Mouse (Mus musculus) CH12.LX (cell line): ENCODE measurements around the gene Magi2. TPM values are rescaled to one million over a fixed set of nuclear protein-coding genes. Genes with fewer than 3 reads are reported as not detected.

ENCODE experiments used
- DNase-seq: peaks from one replicate; pipeline ENCODE4 v3.0.0-alpha.2; 2013; ENCODE audit errors: extremely low read depth
- H3K27ac ChIP-seq: 2 replicates; pipeline ENCODE4 v1.5.1; 2012; ENCODE audit warnings: low read depth, mild to moderate bottlenecking, control low read depth, moderate library complexity; ENCODE audit not compliant: insufficient read depth
- H3K27me3 ChIP-seq: replicated peaks from 2 replicates; pipeline ENCODE3; 2012; ENCODE audit warnings: inconsistent platforms
- H3K36me3 ChIP-seq, 2 experiments: replicated peaks in 1 of 2; 2 replicates each; pipeline versions ENCODE3 to v1.6.1; 2012; ENCODE audit warnings: inconsistent platforms in 1 of 2, low read length in 1 of 2, mild to moderate bottlenecking in 1 of 2, mixed read lengths in 1 of 2, moderate library complexity in 1 of 2; ENCODE audit not compliant: control insufficient read depth in 1 of 2, insufficient read depth in 1 of 2
- H3K4me1 ChIP-seq, 2 experiments: 2 replicates each; pipeline ENCODE4 v1.6.1; 2012; ENCODE audit warnings: inconsistent platforms in 1 of 2, moderate library complexity in 1 of 2; ENCODE audit not compliant: insufficient read depth in 2 of 2, control insufficient read depth in 1 of 2
- H3K4me2 ChIP-seq: 2 replicates; pipeline ENCODE4 v1.6.1; 2012; ENCODE audit warnings: low read depth, mild to moderate bottlenecking, control low read depth; ENCODE audit not compliant: poor library complexity, insufficient read depth, severe bottlenecking
- H3K4me3 ChIP-seq, 3 experiments: fragments of 150-350 bp in 1 of 3; sonication (generic) in 1 of 3; replicated peaks in 1 of 3; 2 replicates each; pipeline versions ENCODE3 to v1.5.1; 2011 to 2012; ENCODE audit warnings: low read depth in 2 of 3, low read length in 2 of 3, mild to moderate bottlenecking in 2 of 3, moderate library complexity in 2 of 3, control low read depth in 1 of 3, improper control_type of control experiment in 1 of 3, inconsistent platforms in 1 of 3, mixed read lengths in 1 of 3; ENCODE audit not compliant: poor library complexity in 1 of 3
- H3K79me2 ChIP-seq: replicated peaks from 2 replicates; pipeline ENCODE4 v1.6.1; 2012; ENCODE audit warnings: mild to moderate bottlenecking, moderate library complexity; ENCODE audit not compliant: control insufficient read depth, poor library complexity, insufficient read depth, severe bottlenecking; ENCODE audit errors: extremely low read depth
- H3K9ac ChIP-seq: 2 replicates; pipeline ENCODE4 v1.6.1; 2012; ENCODE audit warnings: low read depth, mild to moderate bottlenecking, control low read depth, moderate library complexity; ENCODE audit not compliant: insufficient read depth
- H3K9me3 ChIP-seq: replicated peaks from 2 replicates; pipeline ENCODE3; 2012; ENCODE audit warnings: low read length, inconsistent platforms, mixed read lengths
- CHD1 ChIP-seq: IDR thresholded peaks from 2 replicates; pipeline ENCODE4 v1.6.1; 2012; ENCODE audit warnings: low read depth, low read length, improper control_type of control experiment, inconsistent platforms
- CHD2 ChIP-seq: IDR thresholded peaks from 2 replicates; pipeline ENCODE4 v1.6.1; 2011; ENCODE audit warnings: low read length, improper control_type of control experiment
- CTCF ChIP-seq, 2 experiments: IDR thresholded peaks in 1 of 2; conservative IDR thresholded peaks in 1 of 2; 2 replicates each; pipeline ENCODE4 v1.5.1; 2011 to 2012; ENCODE audit warnings: low read depth in 2 of 2, low read length in 2 of 2, improper control_type of control experiment in 1 of 2, inconsistent platforms in 1 of 2, mild to moderate bottlenecking in 1 of 2, moderate library complexity in 1 of 2
- E2F4 ChIP-seq: IDR thresholded peaks from 2 replicates; pipeline ENCODE4 v1.6.1; 2011; ENCODE audit warnings: low read depth, low read length, improper control_type of control experiment; ENCODE audit not compliant: insufficient replicate concordance
- ELF1 ChIP-seq: IDR thresholded peaks from 2 replicates; pipeline ENCODE4 v1.6.1; 2014; ENCODE audit warnings: low read depth, mild to moderate bottlenecking, inconsistent platforms, low read length, improper control_type of control experiment
- EP300 ChIP-seq: IDR thresholded peaks from 2 replicates; pipeline ENCODE4 v1.6.1; 2011; ENCODE audit warnings: low read length, improper control_type of control experiment
- ETS1 ChIP-seq: conservative IDR thresholded peaks from 2 replicates; pipeline ENCODE4 v1.6.1; 2012; ENCODE audit warnings: low read depth, mild to moderate bottlenecking, inconsistent platforms, low read length, improper control_type of control experiment, moderate library complexity
- GABPA ChIP-seq: IDR thresholded peaks from 2 replicates; pipeline ENCODE4 v1.6.1; 2012; ENCODE audit warnings: low read depth, low read length, improper control_type of control experiment, inconsistent platforms; ENCODE audit not compliant: insufficient replicate concordance
- IRF4 ChIP-seq: IDR thresholded peaks from 2 replicates; pipeline ENCODE4 v1.6.1; 2014; ENCODE audit warnings: low read depth, mild to moderate bottlenecking, inconsistent platforms, low read length, improper control_type of control experiment
- JUND ChIP-seq: conservative IDR thresholded peaks from 2 replicates; pipeline ENCODE4 v1.6.1; 2011; ENCODE audit warnings: low read depth, low read length, improper control_type of control experiment
- KAT2A ChIP-seq: IDR thresholded peaks from 2 replicates; pipeline ENCODE4 v1.6.1; 2012; ENCODE audit warnings: low read length, improper control_type of control experiment, inconsistent platforms; ENCODE audit not compliant: insufficient replicate concordance
- MAX ChIP-seq: IDR thresholded peaks from 2 replicates; pipeline ENCODE4 v1.6.1; 2011; ENCODE audit warnings: low read length, improper control_type of control experiment
- MAZ ChIP-seq: IDR thresholded peaks from 2 replicates; pipeline ENCODE4 v1.6.1; 2012; ENCODE audit warnings: low read depth, mild to moderate bottlenecking, inconsistent platforms, low read length, improper control_type of control experiment, moderate library complexity
- MEF2A ChIP-seq: IDR thresholded peaks from 2 replicates; pipeline ENCODE4 v1.6.1; 2014; ENCODE audit warnings: low read depth, mild to moderate bottlenecking, inconsistent platforms, low read length, improper control_type of control experiment, borderline replicate concordance
- NELFE ChIP-seq: IDR thresholded peaks from 2 replicates; pipeline ENCODE4 v1.6.1; 2011; ENCODE audit warnings: low read depth, low read length, improper control_type of control experiment
- NRF1 ChIP-seq: IDR thresholded peaks from 2 replicates; pipeline ENCODE4 v1.6.1; 2014; ENCODE audit warnings: low read depth, mild to moderate bottlenecking, inconsistent platforms, low read length, improper control_type of control experiment, moderate library complexity
- PAX5 ChIP-seq: IDR thresholded peaks from 2 replicates; pipeline ENCODE4 v1.6.1; 2012; ENCODE audit warnings: low read length, inconsistent platforms, mixed read lengths
- POLR2A ChIP-seq: IDR thresholded peaks from 2 replicates; pipeline ENCODE4 v1.6.1; 2011; ENCODE audit warnings: low read depth, mild to moderate bottlenecking, improper control_type of control experiment, low read length
- POLR2AphosphoS2 ChIP-seq: IDR thresholded peaks from 2 replicates; pipeline ENCODE4 v1.6.1; 2011; ENCODE audit warnings: low read depth, low read length, improper control_type of control experiment
- RAD21 ChIP-seq: IDR thresholded peaks from 2 replicates; pipeline ENCODE4 v1.6.1; 2011; ENCODE audit warnings: low read depth, mild to moderate bottlenecking, low read length, improper control_type of control experiment, moderate library complexity
- RCOR1 ChIP-seq: conservative IDR thresholded peaks from 2 replicates; pipeline ENCODE4 v1.6.1; 2012; ENCODE audit warnings: low read depth, mild to moderate bottlenecking, inconsistent platforms, low read length, improper control_type of control experiment
- SMC3 ChIP-seq: IDR thresholded peaks from 2 replicates; pipeline ENCODE4 v1.6.1; 2011; ENCODE audit warnings: low read depth, low read length, improper control_type of control experiment
- TBP ChIP-seq: conservative IDR thresholded peaks from 2 replicates; pipeline ENCODE4 v1.6.1; 2011; ENCODE audit warnings: low read depth, low read length, improper control_type of control experiment
- TCF12 ChIP-seq: IDR thresholded peaks from 2 replicates; pipeline ENCODE4 v1.6.1; 2014; ENCODE audit warnings: low read depth, mild to moderate bottlenecking, inconsistent platforms, low read length, improper control_type of control experiment
- UBTF ChIP-seq: IDR thresholded peaks from 2 replicates; pipeline ENCODE4 v1.6.1; 2012; ENCODE audit warnings: low read depth, mild to moderate bottlenecking, inconsistent platforms, low read length, improper control_type of control experiment, moderate library complexity
- USF1 ChIP-seq: IDR thresholded peaks from 2 replicates; pipeline ENCODE4 v1.6.1; 2014; ENCODE audit warnings: low read depth, mild to moderate bottlenecking, inconsistent platforms, low read length, improper control_type of control experiment
- USF2 ChIP-seq: conservative IDR thresholded peaks from 2 replicates; pipeline ENCODE4 v1.6.1; 2011; ENCODE audit warnings: low read depth, low read length, improper control_type of control experiment
- ZKSCAN1 ChIP-seq: IDR thresholded peaks from 2 replicates; pipeline ENCODE4 v1.6.1; 2012; ENCODE audit warnings: low read depth, inconsistent platforms, low read length, improper control_type of control experiment, borderline replicate concordance
- ZMIZ1 ChIP-seq: IDR thresholded peaks from 2 replicates; pipeline ENCODE4 v1.6.1; 2012; ENCODE audit warnings: low read depth, mild to moderate bottlenecking, inconsistent platforms, low read length, improper control_type of control experiment
- dilution Hi-C: fragments of 300-500 bp; cut with MboI; formaldehyde crosslinking; loops from 2 replicates; pipeline ENCODE4 v1.14.3; 2020; ENCODE audit warnings: low sequenced_read_pairs; ENCODE audit not compliant: extremely low pct_unique_long_range_greater_than_20kb, extremely low pct_ligation_motif_present
- in situ Hi-C: fragments of 300-500 bp; cut with MboI; formaldehyde crosslinking; loops from 3 replicates; pipeline ENCODE4 v1.14.3; 2019; ENCODE audit warnings: low sequenced_read_pairs, low pct_ligation_motif_present, low pct_unique_long_range_greater_than_20kb, mixed read lengths
- polyA plus RNA-seq: library from polyadenylated mRNA; unstranded; fragments of >175 nt; gene quantifications from 2 replicates; pipeline ENCODE4 v1.2.1, GENCODE M21; 2012; ENCODE audit warnings: low read depth; ENCODE audit not compliant: insufficient read length
- total RNA-seq, 2 experiments: library from RNA; depleted of rRNA; stranded (reverse); fragments of 300-350 nt in 1 of 2; fragments of >200 nt in 1 of 2; gene quantifications; 2 replicates each; pipeline ENCODE4 v1.2.3; 2012 to 2014

The Magi2 gene
- total and polyA plus RNA-seq, 3 experiments, result 0.37 to 0.63 (median 0.42) TPM

- H3K4me1 ChIP-seq, result peaks cover 26 to 59% of the 10 kb centered on the region in 2 experiments
- no peaks in the 10 kb centered on the region for H3K27me3 ChIP-seq
- no peaks in the 10 kb centered on the region for H3K36me3 ChIP-seq
- no peaks in the 10 kb centered on the region for H3K9me3 ChIP-seq
- no peak overlapping the region for H3K4me3 ChIP-seq
- no peak for TF ChIP-seq ETS1
- TF ChIP-seq CHD2, result no peak
- no peak for TF ChIP-seq KAT2A
- TF ChIP-seq USF2, result no peak
- no peak for TF ChIP-seq MAZ
- TF ChIP-seq TCF12, result no peak
- no peak for TF ChIP-seq CHD1
- TF ChIP-seq MAX, result no peak
- TF ChIP-seq E2F4, result no peak
- no peak for TF ChIP-seq POLR2A
- TF ChIP-seq GABPA, result no peak
- no peak for TF ChIP-seq RAD21
- no peak for TF ChIP-seq PAX5
- TF ChIP-seq POLR2AphosphoS2, result no peak
- TF ChIP-seq RCOR1, result no peak
- TF ChIP-seq MEF2A, result no peak
- TF ChIP-seq USF1, result no peak
- TF ChIP-seq NELFE, result no peak
- TF ChIP-seq SMC3, result no peak
- H3K4me2 ChIP-seq, result peak overlapping the region; percentile 54
- dilution Hi-C loops (no loop called here), in situ Hi-C loops (loop anchor here (25.0 kb wide), 1 partner anchor 189 kb away; no protein-coding TSS in a partner anchor)
- peak overlapping the region; percentile 29; the same call in 1 of the 2 replicates for H3K9ac ChIP-seq
- no peaks in the 10 kb centered on the region for H3K79me2 ChIP-seq
- no peak for DNase-seq
- no peak overlapping the region for H3K27ac ChIP-seq
Measured at GRCm38 (mm10) chr5:20676193-20676871, 1449.5 kb downstream of the Magi2 start.

- Histone ChIP-seq H3K36me3 (no peaks in the 10 kb centered on the region), H3K27ac (no peak overlapping the region), H3K9me3 (no peaks in the 10 kb centered on the region), H3K27me3 (no peaks in the 10 kb centered on the region), H3K79me2 (no peaks in the 10 kb centered on the region), H3K9ac (no peak overlapping the region), H3K4me3 (no peak overlapping the region), H3K4me2 (no peak overlapping the region; the same call in 1 of the 2 replicates), H3K4me1 (peaks cover 26 to 59% of the 10 kb centered on the region in 2 experiments)
- dilution Hi-C loops (no loop called here), in situ Hi-C loops (loop anchor here (25.0 kb wide), 1 partner anchor 190 kb away; no protein-coding TSS in a partner anchor)
- no peak for TF ChIP-seq NELFE
- TF ChIP-seq NRF1, result no peak
- TF ChIP-seq RCOR1, result no peak
- no peak for TF ChIP-seq MAZ
- TF ChIP-seq CTCF (conservative IDR thresholded peaks at IDR 0.05 in 1 of 2, IDR thresholded peaks at IDR 0.05 in 1 of 2; ENCODE audit: low read depth in 2 of 2, low read length in 2 of 2), result no peak
- TF ChIP-seq EP300, result no peak
- no peak for TF ChIP-seq IRF4
- no peak for TF ChIP-seq UBTF
- no peak for TF ChIP-seq ZKSCAN1
- TF ChIP-seq PAX5, result no peak
- no peak for TF ChIP-seq ZMIZ1
- no peak for TF ChIP-seq JUND
- no peak for TF ChIP-seq ELF1
- no peak for TF ChIP-seq SMC3
- TF ChIP-seq TBP, result no peak
- TF ChIP-seq MAX, result no peak
- no peak for DNase-seq
Measured at GRCm38 (mm10) chr5:20677246-20677645, 1450.4 kb downstream of the Magi2 start.
